ENCODE assay signal across 23 mouse cellular contexts in the genomic region with DNA sequence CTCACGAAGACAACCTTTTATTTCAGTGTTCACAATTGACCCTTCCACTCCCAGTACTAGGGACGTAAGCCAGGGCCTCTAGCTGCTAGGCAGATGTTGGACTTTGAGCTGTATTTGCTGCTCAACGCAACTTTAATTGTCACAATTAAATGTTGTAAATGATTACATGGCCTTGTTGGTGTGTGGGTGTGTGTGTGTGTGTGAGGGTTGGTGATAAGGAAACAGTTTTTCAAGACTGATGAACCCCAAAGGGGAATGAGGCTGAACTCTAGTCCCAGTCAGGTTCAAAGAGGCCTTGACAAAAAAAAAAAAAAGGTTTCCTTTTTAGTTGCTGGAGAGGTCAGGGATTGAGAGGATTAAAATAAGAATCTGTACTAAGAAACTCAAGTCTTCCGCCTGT. TPM values are rescaled to one million over a fixed set of nuclear protein-coding genes. Genes with fewer than 3 reads are reported as not detected.
DNase-seq lines count a peak whose midpoint lies in the region; ATAC-seq and TF ChIP-seq lines count a peak whose summit lies in the region.
"Had no signal": no experiment of that assay in that cellular context is flagged by ENCODE, and none has a peak within 500 bp of the region (broad histone marks: within the 10 kb centered on the region; RNA-seq: fewer than 3 reads in every experiment).

No protein-coding gene starts in this region.

- peaks cover 25% of the 10 kb centered on the region for H3K36me3 ChIP-seq in kidney, embryonic 15.5 days
- peaks cover 8% of the 10 kb centered on the region; the same call in 1 of the 2 replicates for H3K36me3 ChIP-seq in kidney, embryonic 14.5 days (ENCODE audit: control insufficient read depth, insufficient read depth, low read length)
- peaks cover 15% of the 10 kb centered on the region; the same call in 1 of the 2 replicates for H3K36me3 ChIP-seq in intestine, postnatal 0 days (ENCODE audit: control insufficient read depth, insufficient read depth)
- H3K36me3 ChIP-seq in liver, embryonic 16.5 days (ENCODE audit: control insufficient read depth, insufficient read depth): no peaks in the 10 kb centered on the region

- H3K27ac ChIP-seq in kidney, embryonic 15.5 days: 0 out of 2 replicates have a peak overlapping the region, but pooled peaks have one; percentile 52
- no peak overlapping the region for H3K27ac ChIP-seq in kidney, embryonic 14.5 days (ENCODE audit: low read depth, low read length)
- H3K27ac ChIP-seq in intestine, postnatal 0 days (ENCODE audit: low read depth, low read length): peak overlapping the region; percentile 95
- H3K27ac ChIP-seq in liver, embryonic 16.5 days (ENCODE audit: low read length): peak overlapping the region; percentile 71; the same call in 1 of the 2 replicates
- H3K27ac ChIP-seq: embryonic facial prominence, embryonic 15.5 days; hindbrain, embryonic 12.5 days; limb, embryonic 15.5 days; midbrain, embryonic 13.5 days; neural tube, embryonic 13.5 days had no signal

- no peak for ATAC-seq in kidney, embryonic 15.5 days (replicated peaks; ENCODE audit: low FRiP score)
- ATAC-seq in kidney, embryonic 14.5 days (ENCODE audit: low FRiP score, low TSS enrichment): no peak
- peak; percentile 89 for ATAC-seq in intestine, postnatal 0 days
- ATAC-seq in liver, embryonic 16.5 days (ENCODE audit: low read depth): 0 out of 2 replicates have a peak, but pooled peaks have one; percentile 30
- ATAC-seq: forebrain, embryonic 16.5 days; midbrain, embryonic 13.5 days had no signal

- 59% methylated on average over 4 of the region's 4 CpGs for WGBS in kidney, embryonic 15.5 days
- 74% methylated on average over 4 of the region's 4 CpGs for WGBS in kidney, embryonic 14.5 days
- WGBS in intestine, postnatal 0 days: 44% methylated on average over 4 of the region's 4 CpGs
- 40% methylated on average over 4 of the region's 4 CpGs for WGBS in liver, embryonic 16.5 days (ENCODE audit: insufficient replicate concordance)

- DNase-seq in MEL-GATA-1-ER (ENCODE audit: extremely low read depth, low read depth): peak; percentile 10
- DNase-seq in left cerebral cortex, postnatal 36 days (ENCODE audit: low spot score in 2 of 2): no peak
- no peak for DNase-seq in cerebellum, adult 8-10 months
- DNase-seq in heart, adult 11 months: no peak
- DNase-seq: adrenal gland, adult 2 months; cerebellum, adult 11 months; cerebellum, postnatal 25 days; embryo, embryonic 11 days; heart, postnatal 10 days; lung, postnatal 10 days; right cerebral cortex, adult 18-20 months; thymus, postnatal 14 days had no signal

- no peak for TF ChIP-seq CTCF in intestine, postnatal 0 days (IDR thresholded peaks at IDR 0.05; ENCODE audit: low read depth)

- no peak overlapping the region for H3K9ac ChIP-seq in kidney, embryonic 15.5 days
- no peak overlapping the region for H3K9ac ChIP-seq in kidney, embryonic 14.5 days (ENCODE audit: low read depth, low read length)
- 0 out of 2 replicates have a peak overlapping the region, but pooled peaks have one; percentile 31 for H3K9ac ChIP-seq in intestine, postnatal 0 days (ENCODE audit: low read depth, low read length)
- H3K9ac ChIP-seq in liver, embryonic 16.5 days (ENCODE audit: low read depth, low read length): no peak overlapping the region
- H3K9ac ChIP-seq: embryonic facial prominence, embryonic 15.5 days; hindbrain, embryonic 12.5 days; limb, embryonic 15.5 days; midbrain, embryonic 13.5 days; neural tube, embryonic 13.5 days had no signal

- no peak overlapping the region for H3K4me3 ChIP-seq in kidney, embryonic 15.5 days (replicated peaks)
- no peak overlapping the region for H3K4me3 ChIP-seq in kidney, embryonic 14.5 days (ENCODE audit: low read length)
- H3K4me3 ChIP-seq in intestine, postnatal 0 days (ENCODE audit: low read depth, low read length): no peak overlapping the region
- no peak overlapping the region for H3K4me3 ChIP-seq in liver, embryonic 16.5 days (ENCODE audit: low read depth, low read length)
- H3K4me3 ChIP-seq: embryonic facial prominence, embryonic 15.5 days; hindbrain, embryonic 12.5 days; limb, embryonic 15.5 days; midbrain, embryonic 13.5 days; neural tube, embryonic 13.5 days had no signal

- no peaks in the 10 kb centered on the region for H3K9me3 ChIP-seq in kidney, embryonic 15.5 days (replicated peaks)
- H3K9me3 ChIP-seq in kidney, embryonic 14.5 days (ENCODE audit: control insufficient read depth, low read length): no peaks in the 10 kb centered on the region
- no peaks in the 10 kb centered on the region for H3K9me3 ChIP-seq in intestine, postnatal 0 days (ENCODE audit: control insufficient read depth)
- no peaks in the 10 kb centered on the region for H3K9me3 ChIP-seq in liver, embryonic 16.5 days (replicated peaks; ENCODE audit: control insufficient read depth, low read length)
- H3K9me3 ChIP-seq: embryonic facial prominence, embryonic 15.5 days; hindbrain, embryonic 12.5 days; limb, embryonic 15.5 days; midbrain, embryonic 13.5 days; neural tube, embryonic 13.5 days had no signal

- H3K4me2 ChIP-seq in kidney, embryonic 15.5 days: no peak overlapping the region
- no peak overlapping the region for H3K4me2 ChIP-seq in kidney, embryonic 14.5 days (replicated peaks; ENCODE audit: low read depth, low read length)
- no peak overlapping the region for H3K4me2 ChIP-seq in intestine, postnatal 0 days (replicated peaks; ENCODE audit: low read depth)
- peak overlapping the region; percentile 32 for H3K4me2 ChIP-seq in liver, embryonic 16.5 days (ENCODE audit: low read depth, low read length)
- H3K4me2 ChIP-seq: embryonic facial prominence, embryonic 15.5 days; heart, embryonic 11.5 days; hindbrain, embryonic 12.5 days; limb, embryonic 15.5 days; midbrain, embryonic 13.5 days; neural tube, embryonic 13.5 days had no signal

- no peaks in the 10 kb centered on the region for H3K27me3 ChIP-seq in kidney, embryonic 15.5 days
- no peaks in the 10 kb centered on the region for H3K27me3 ChIP-seq in kidney, embryonic 14.5 days (ENCODE audit: control insufficient read depth, insufficient read depth, low read length)
- H3K27me3 ChIP-seq in intestine, postnatal 0 days (replicated peaks; ENCODE audit: control insufficient read depth, insufficient read depth, low read length): no peaks in the 10 kb centered on the region
- H3K27me3 ChIP-seq in liver, embryonic 16.5 days (ENCODE audit: control insufficient read depth, insufficient read depth, low read depth, low read length): no peaks in the 10 kb centered on the region
- H3K27me3 ChIP-seq: embryonic facial prominence, embryonic 15.5 days; hindbrain, embryonic 12.5 days; limb, embryonic 15.5 days; midbrain, embryonic 13.5 days; neural tube, embryonic 13.5 days had no signal

- intact Hi-C loops in left cerebral cortex, postnatal 36 days (cut with DNase I): loop anchor here (2.0 kb wide), 1 partner anchor 41 kb away; no protein-coding TSS in a partner anchor

- H3K4me1 ChIP-seq in kidney, embryonic 15.5 days: peaks cover 13% of the 10 kb centered on the region; the same call in 1 of the 2 replicates
- 0 out of 2 replicates have a peak, but pooled peaks cover 6% of the 10 kb centered on the region for H3K4me1 ChIP-seq in kidney, embryonic 14.5 days (ENCODE audit: control insufficient read depth, insufficient read depth, low read length)
- no peaks in the 10 kb centered on the region; the same call in 1 of the 2 replicates for H3K4me1 ChIP-seq in intestine, postnatal 0 days (replicated peaks; ENCODE audit: control insufficient read depth, insufficient read depth, low read length)
- H3K4me1 ChIP-seq in liver, embryonic 16.5 days (ENCODE audit: control insufficient read depth, low read depth, low read length): peaks cover 22% of the 10 kb centered on the region
- H3K4me1 ChIP-seq: embryonic facial prominence, embryonic 15.5 days; hindbrain, embryonic 12.5 days; midbrain, embryonic 13.5 days had no signal

RNA-seq across cellular contexts. Expression of a gene that starts 33.7 kb away (rescaled TPM):
- 20.0 and 20.1 TPM in 2 replicates for polyA plus RNA-seq in kidney, embryonic 15.5 days (2015; fragmentation: Nextera tagmentation; extraction: Ambion mirVana)
- 10.5 and 17.5 TPM in 2 replicates for polyA plus RNA-seq in kidney, embryonic 14.5 days (2014; fragmentation: Nextera tagmentation; extraction: Ambion mirVana)
- polyA plus RNA-seq in intestine, postnatal 0 days (2015; fragmentation: Nextera tagmentation; extraction: Ambion mirVana): 16.3 and 17.8 TPM in 2 replicates
- 4.6 TPM in 2 replicates for polyA plus RNA-seq in liver, embryonic 16.5 days (2015; fragmentation: Nextera tagmentation; extraction: Ambion mirVana)
- 10 to 100 TPM; 18.8 to 25.5 TPM for total RNA-seq in left cerebral cortex, postnatal 36 days (2021)

RNA-seq across cellular contexts. Expression of a gene that starts 43.2 kb away (rescaled TPM):
- polyA plus RNA-seq in kidney, embryonic 15.5 days (2015; fragmentation: Nextera tagmentation; extraction: Ambion mirVana): 3.0 and 4.6 TPM in 2 replicates
- polyA plus RNA-seq in kidney, embryonic 14.5 days (2014; fragmentation: Nextera tagmentation; extraction: Ambion mirVana): 4.3 and 4.7 TPM in 2 replicates
- 1.6 and 1.9 TPM in 2 replicates for polyA plus RNA-seq in intestine, postnatal 0 days (2015; fragmentation: Nextera tagmentation; extraction: Ambion mirVana)
- polyA plus RNA-seq in liver, embryonic 16.5 days (2015; fragmentation: Nextera tagmentation; extraction: Ambion mirVana): 0.56 and 0.64 TPM in 2 replicates
- 100 to 1,000 TPM; 138 to 141 TPM for total RNA-seq in left cerebral cortex, postnatal 36 days (2021)

Comparison
In these comparisons a context has a peak if more than half of its experiments do, and no peak if none do; other contexts are left out.
1. ATAC-seq: peak in intestine, postnatal 0 days (single experiment) and liver, embryonic 16.5 days (single experiment); none in kidney, embryonic 15.5 days (single experiment) and kidney, embryonic 14.5 days (single experiment).